Comparison of ENCODE assay signal across 24 mouse cellular contexts in genomic region chr11:68647808-68648207, GRCm38 (mm10).
"Had no signal": no experiment of that assay in that cellular context is flagged by ENCODE, and none has a peak within 500 bp of the region (broad histone marks: within the 10 kb centered on the region; RNA-seq: fewer than 3 reads in every experiment).

No protein-coding gene starts in this region.

- H3K27me3 ChIP-seq: heart, embryonic 13.5 days; heart, embryonic 15.5 days; hindbrain, embryonic 13.5 days; hindbrain, embryonic 15.5 days; kidney, embryonic 15.5 days; liver, embryonic 13.5 days had no signal

- H3K36me3 ChIP-seq: heart, embryonic 13.5 days; heart, embryonic 15.5 days; hindbrain, embryonic 13.5 days; hindbrain, embryonic 15.5 days; kidney, embryonic 15.5 days; liver, embryonic 13.5 days had no signal

- H3K4me1 ChIP-seq: hindbrain, embryonic 13.5 days; hindbrain, embryonic 15.5 days; liver, embryonic 13.5 days had no signal

- DNase-seq: gastrocnemius, postnatal 14 days; gastrocnemius, postnatal 36 days; heart, adult 11 months; heart, adult 2 months; heart, postnatal 14 days; heart, postnatal 36 days; kidney, adult 18-20 months; kidney, adult 8-10 months; kidney, postnatal 14 days; kidney, postnatal 36 days; layer of hippocampus, adult 9-11 months; layer of hippocampus, postnatal 36 days; liver; liver, embryonic 13.5 days had no signal

- H3K9ac ChIP-seq: heart, embryonic 13.5 days; heart, embryonic 15.5 days; hindbrain, embryonic 13.5 days; hindbrain, embryonic 15.5 days; kidney, embryonic 15.5 days; liver, embryonic 13.5 days had no signal

- H3K4me2 ChIP-seq: heart, embryonic 11.5 days; heart, embryonic 13.5 days; heart, embryonic 15.5 days; hindbrain, embryonic 13.5 days; hindbrain, embryonic 15.5 days; kidney, embryonic 15.5 days; liver, embryonic 11.5 days; liver, embryonic 13.5 days had no signal

- H3K27ac ChIP-seq: heart, adult 2 months; heart, embryonic 13.5 days; heart, embryonic 15.5 days; hindbrain, embryonic 13.5 days; hindbrain, embryonic 15.5 days; hindbrain, postnatal 0 days; kidney, postnatal 0 days; liver, embryonic 13.5 days had no signal

- H3K9me3 ChIP-seq: heart, embryonic 13.5 days; heart, embryonic 15.5 days; hindbrain, embryonic 13.5 days; hindbrain, embryonic 15.5 days; kidney, embryonic 15.5 days; liver, embryonic 13.5 days had no signal

- H3K4me3 ChIP-seq: heart, adult 2 months; heart, embryonic 13.5 days; heart, embryonic 15.5 days; hindbrain, embryonic 13.5 days; hindbrain, embryonic 15.5 days; kidney, embryonic 15.5 days; liver, embryonic 13.5 days had no signal

- ATAC-seq: hindbrain, postnatal 0 days; intestine, embryonic 16.5 days had no signal
